Mouse (Mus musculus) adrenal gland, adult 18-20 months (tissue): ENCODE results near the gene Taf7l. TPM values are rescaled to one million over a fixed set of nuclear protein-coding genes. Genes with fewer than 3 reads are reported as not detected.

Source experiments
- DNase-seq, 2 experiments: peaks; one replicate each; pipeline ENCODE4 v3.0.0; 2021 to 2022; ENCODE audit warnings: low spot score in 2 of 2
- long read RNA-seq, 2 experiments: library from polyadenylated mRNA; stranded (forward); transcript quantifications; one replicate each; pipeline ENCODE4 v2.0.0; 2021
- total RNA-seq, 2 experiments: library from RNA; stranded (reverse); gene quantifications; 1 replicate in 1 of 2; 2 replicates in 1 of 2; pipeline ENCODE4 v1.2.3; 2021

The Taf7l gene
- total RNA-seq, result not detected
- long read RNA-seq, experiment 1, result 0 reads
- long read RNA-seq, experiment 2, result 0 reads

DNA sequence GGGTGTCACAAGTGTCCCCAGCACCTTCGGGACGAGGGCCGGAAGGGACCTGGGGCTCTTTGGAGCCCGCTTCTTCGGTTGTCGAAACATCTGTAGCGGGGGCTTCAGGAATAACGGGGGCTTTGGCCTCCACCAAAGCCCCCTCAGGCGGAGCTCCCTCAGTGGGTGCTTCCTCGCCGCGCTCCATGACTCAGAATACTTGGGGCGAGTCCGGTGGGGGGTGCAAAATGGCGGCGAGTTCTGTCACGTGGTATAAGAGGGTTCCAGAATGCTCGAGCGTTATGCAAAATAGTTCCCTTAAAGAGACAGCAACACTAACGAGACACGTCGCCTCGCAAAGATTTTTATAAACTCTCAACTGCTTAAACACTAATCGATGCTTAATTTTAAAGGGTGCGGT, at the start of gene Taf7l:
Gene Taf7l (minus strand): TSS at position 201 of the 400 bp plus-strand sequence.
- DNase-seq, result no peak

GRCm38 (mm10) chrX:134525260-134525659, 49.0 kb upstream of the Taf7l start:
- no peak for DNase-seq

DNA sequence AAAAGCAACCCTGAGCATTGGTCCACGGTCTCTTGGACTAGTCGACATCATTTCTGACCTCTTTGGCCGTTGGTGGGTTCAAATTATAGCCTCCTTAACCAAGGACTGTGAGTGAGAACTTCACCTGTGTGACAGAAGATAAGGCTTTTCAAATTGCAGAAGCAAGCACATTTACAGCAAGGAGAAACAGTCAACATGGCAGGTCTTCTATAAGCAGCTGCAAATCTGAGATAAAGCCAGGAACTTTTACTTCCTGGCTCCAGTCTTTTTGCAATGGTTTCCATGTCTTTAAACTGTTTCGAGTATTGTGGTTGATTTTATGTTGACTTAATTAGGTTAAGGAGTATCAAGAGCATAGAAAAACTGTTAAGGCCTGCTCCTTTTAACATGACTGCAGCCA, 47.5 kb upstream of the Taf7l start:
- no peak for DNase-seq

DNA sequence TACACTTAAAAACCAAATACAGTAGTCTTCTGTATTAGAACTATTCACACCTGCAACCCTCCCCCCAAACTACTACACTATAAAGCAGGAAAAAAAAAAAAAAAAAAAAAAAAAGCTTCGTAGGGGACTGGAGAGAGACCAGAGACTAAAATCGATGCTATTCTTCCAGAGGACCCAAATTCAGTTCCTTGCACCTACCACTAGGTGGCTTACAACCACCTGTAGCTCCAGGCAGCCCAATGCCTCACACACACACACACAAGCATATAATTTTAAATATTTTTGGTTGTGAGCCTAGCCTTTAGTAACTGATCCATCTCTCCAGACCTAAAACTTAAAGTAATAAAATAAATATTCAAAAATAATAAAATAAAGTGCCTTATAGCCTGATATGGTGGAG, 33.2 kb upstream of the Taf7l start:
- no peak for DNase-seq

- no peak for DNase-seq
These were observed 31.7 kb upstream of the Taf7l start for GRCm38 (mm10) chrX:134507977-134508376.

DNA sequence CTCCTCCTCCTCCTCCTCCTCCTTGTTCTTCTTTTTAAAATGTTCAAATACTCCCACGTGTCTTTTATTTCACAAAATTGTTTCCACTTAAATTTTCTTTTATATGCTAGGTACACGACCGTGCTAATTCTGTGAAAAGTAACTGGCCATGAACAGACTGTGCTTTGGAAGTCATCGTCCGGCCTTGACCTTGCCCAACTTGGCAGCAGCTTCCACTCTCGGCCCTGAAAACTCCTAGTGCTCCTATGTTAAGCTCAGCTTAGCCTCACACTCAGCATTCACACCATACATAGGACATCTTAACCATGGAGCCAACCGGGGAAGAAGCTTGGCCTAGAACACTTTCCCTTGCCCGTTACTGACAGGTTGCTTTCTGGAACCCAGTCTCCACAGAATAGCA, 24.4 kb upstream of the Taf7l start:
- peak; percentile 20 to 28 for DNase-seq

GRCm38 (mm10) chrX:134481720-134482119, 5.4 kb upstream of the Taf7l start:
- no peak for DNase-seq

- no peak for DNase-seq
These were observed 1.1 kb downstream of the Taf7l start for GRCm38 (mm10) chrX:134474988-134475710.

GRCm38 (mm10) chrX:134427307-134427706, 49.0 kb downstream of the Taf7l start:
- DNase-seq, result no peak

DNA sequence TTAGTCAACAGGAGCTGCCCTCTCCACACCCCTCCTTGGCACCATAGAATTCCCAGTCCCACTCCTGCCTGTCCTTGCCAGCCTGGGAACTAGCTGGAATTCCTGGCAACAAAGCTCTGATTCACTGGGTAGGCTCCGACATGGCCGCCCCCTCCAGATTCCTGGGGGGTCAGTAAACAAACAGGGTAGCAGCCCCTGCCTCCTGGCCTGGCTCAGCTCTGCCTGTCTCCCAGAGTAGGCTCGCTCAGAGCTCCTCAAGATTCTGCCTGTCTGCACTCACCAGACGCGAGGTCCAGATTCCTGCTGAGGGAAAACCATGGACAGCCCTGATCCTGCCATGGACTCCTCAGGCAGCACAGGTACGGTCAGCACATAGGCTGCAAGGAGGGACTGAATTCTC, 49.5 kb downstream of the Taf7l start:
- DNase-seq, result no peak

- no peak for DNase-seq
These were observed 50.5 kb downstream of the Taf7l start for GRCm38 (mm10) chrX:134425798-134426197.

DNA sequence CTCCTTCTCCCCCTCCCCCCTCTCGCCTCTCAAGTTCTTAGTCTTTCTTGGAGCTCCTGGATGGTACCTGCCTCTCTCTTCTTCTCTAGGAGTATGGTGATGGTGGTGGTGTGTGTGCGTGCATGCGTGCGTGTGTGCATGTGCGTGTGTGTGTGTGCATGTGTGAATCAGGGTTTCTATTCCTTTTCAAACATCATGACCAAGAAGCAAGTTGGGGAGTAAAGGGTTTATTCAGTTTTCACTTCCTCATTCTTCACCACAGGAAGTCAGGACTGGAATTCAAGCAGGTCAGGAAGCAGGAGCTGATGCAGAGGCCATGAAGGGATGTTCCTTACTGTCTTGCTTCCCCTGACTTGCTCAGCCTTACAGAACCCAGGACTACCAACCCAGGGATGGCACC, 52.0 kb downstream of the Taf7l start:
- no peak for DNase-seq

GRCm38 (mm10) chrX:134420097-134420496, 56.2 kb downstream of the Taf7l start:
- DNase-seq, result no peak

GRCm38 (mm10) chrX:134412096-134412495, 64.2 kb downstream of the Taf7l start:
- no peak for DNase-seq

Other genes starting within 250 kb of the Taf7l start
- gene Trmt2b, start 199.5 kb downstream of the Taf7l start, total RNA-seq, result 10 to 100 TPM; 41.9 to 46.7 TPM
- gene Tmem35a, start 181.3 kb downstream of the Taf7l start, total RNA-seq, result 100 to 1,000 TPM; 284 to 319 TPM
- gene Cenpi, start 168.4 kb downstream of the Taf7l start, total RNA-seq, result 1 to 10 TPM; 1.7 to 2.2 TPM
- gene Drp2, start 71.9 kb downstream of the Taf7l start, total RNA-seq, result under 1 TPM; 0.30 to 0.32 TPM
- gene Timm8a1, start 65.4 kb upstream of the Taf7l start, total RNA-seq, result 10 to 100 TPM; 31.3 to 36.7 TPM
- gene Btk, start 107.1 kb upstream of the Taf7l start, total RNA-seq, result 1 to 10 TPM in 1 of 2 experiments, under 1 TPM in 1; 0.93 to 1.9 TPM
- gene Rpl36a, start 109.2 kb upstream of the Taf7l start, total RNA-seq, result 100 to 1,000 TPM; 229 to 239 TPM
- gene Gla, start 124.6 kb upstream of the Taf7l start, total RNA-seq, result 10 to 100 TPM; 13.0 to 13.1 TPM
- gene Hnrnph2, start 124.7 kb upstream of the Taf7l start, total RNA-seq, result 100 to 1,000 TPM; 114 to 120 TPM
- 10 to 100 TPM in 1 of 2 experiments, 1 to 10 TPM in 1; 6.6 to 12.5 TPM for gene Armcx4, start 210.0 kb upstream of the Taf7l start, total RNA-seq
- 10 to 100 TPM; 14.9 to 16.2 TPM for gene Armcx1, start 241.5 kb upstream of the Taf7l start, total RNA-seq